Mouse (Mus musculus): Measurements from ENCODE around the gene Helz2.
"Not testable (repeated sequence)": the region's sequence is repeated elsewhere in the genome, so short reads cannot be mapped to it uniquely, and the experiment has no call there.

Gene Helz2

GRCm38 (mm10) chr2:181201606-181202005 lies 40.2 kb downstream of the Helz2 start:
- DNase-seq (ENCODE audit: inconsistent age in 2 of 2, low spot score in 1 of 2) = no peak

GRCm38 (mm10) chr2:181196628-181197300 lies 45.1 kb downstream of the Helz2 start:
- no peak for DNase-seq (ENCODE audit: inconsistent age in 2 of 2, low spot score in 1 of 2)

- DNase-seq (ENCODE audit: inconsistent age in 2 of 2, low spot score in 1 of 2) = no peak
These were observed 48.8 kb downstream of the Helz2 start for GRCm38 (mm10) chr2:181193044-181193443.

GRCm38 (mm10) chr2:181191936-181192335 lies 49.9 kb downstream of the Helz2 start:
- no peak for DNase-seq (ENCODE audit: inconsistent age in 2 of 2, low spot score in 1 of 2)

GRCm38 (mm10) chr2:181191385-181191784 lies 50.4 kb downstream of the Helz2 start:
- DNase-seq (ENCODE audit: inconsistent age in 2 of 2, low spot score in 1 of 2) = not testable (repeated sequence)

GRCm38 (mm10) chr2:181189321-181189720 lies 52.5 kb downstream of the Helz2 start:
- DNase-seq (ENCODE audit: inconsistent age in 2 of 2, low spot score in 1 of 2) = no peak

GRCm38 (mm10) chr2:181188681-181189080 lies 53.1 kb downstream of the Helz2 start:
- DNase-seq (ENCODE audit: inconsistent age in 2 of 2, low spot score in 1 of 2) = peak; percentile 15 to 48

GRCm38 (mm10) chr2:181187121-181188000 lies 54.5 kb downstream of the Helz2 start, which contains the start of gene Ppdpf:
Ppdpf (plus strand) TSS chr2:181187247.
- DNase-seq (ENCODE audit: inconsistent age in 2 of 2, low spot score in 1 of 2) = peak; percentile 97 to 98

- peak; percentile 88 to 95 for DNase-seq (ENCODE audit: inconsistent age in 2 of 2, low spot score in 1 of 2)
These were observed 55.2 kb downstream of the Helz2 start for GRCm38 (mm10) chr2:181186635-181187034.

GRCm38 (mm10) chr2:181180898-181181297 lies 60.9 kb downstream of the Helz2 start:
- DNase-seq (ENCODE audit: inconsistent age in 2 of 2, low spot score in 1 of 2) = no peak

- no peak for DNase-seq (ENCODE audit: inconsistent age in 2 of 2, low spot score in 1 of 2)
These were observed 63.4 kb downstream of the Helz2 start for GRCm38 (mm10) chr2:181178471-181178870.

GRCm38 (mm10) chr2:181178015-181178414 lies 63.8 kb downstream of the Helz2 start:
- no peak for DNase-seq (ENCODE audit: inconsistent age in 2 of 2, low spot score in 1 of 2)
